Mouse (Mus musculus) C2C12 (cell line): ENCODE measurements at regions not wholly inside any gene's neighbourhood (a gene's known extent, or its start where the extent isn't known, plus 50 kb on each side); places are given as distances from the start of the nearest gene placed in this dataset.
A peak's percentile ranks its signal among the peaks of the same experiment; 100 is the strongest.

Experiments used
- H3K27me3 ChIP-seq: one replicate; pipeline ENCODE4 v1.6.1; 2011; ENCODE audit not compliant: control insufficient read depth, insufficient read depth, insufficient read length
- H3K36me3 ChIP-seq: one replicate; pipeline ENCODE4 v1.6.1; 2011; ENCODE audit not compliant: control insufficient read depth, insufficient read depth
- H3K4me3 ChIP-seq: one replicate; pipeline ENCODE4 v1.5.1; 2011; ENCODE audit warnings: mild to moderate bottlenecking, control low read depth; ENCODE audit not compliant: poor library complexity, insufficient read depth, severe bottlenecking
- H3K79me2 ChIP-seq: one replicate; pipeline ENCODE4 v1.6.1; 2011; ENCODE audit not compliant: control insufficient read depth, insufficient read depth
- H3K79me3 ChIP-seq: one replicate; pipeline ENCODE4 v1.6.1; 2011; ENCODE audit warnings: low read depth, control low read depth
- H3ac ChIP-seq: one replicate; pipeline ENCODE3; 2011; ENCODE audit warnings: low read depth; ENCODE audit not compliant: control insufficient read depth, insufficient read length
- CEBPB ChIP-seq: IDR thresholded peaks from one replicate; pipeline ENCODE4 v1.6.1; 2011; ENCODE audit warnings: low read depth, mild to moderate bottlenecking, control low read depth, moderate library complexity
- CTCF ChIP-seq: IDR thresholded peaks from one replicate; pipeline ENCODE4 v1.5.1; 2011; ENCODE audit not compliant: control insufficient read depth, insufficient read depth, insufficient read length
- FOSL1 ChIP-seq: IDR thresholded peaks from one replicate; pipeline ENCODE4 v1.8.0; 2011; ENCODE audit warnings: mild to moderate bottlenecking, low read length; ENCODE audit not compliant: poor library complexity, insufficient read depth, severe bottlenecking
- MAX ChIP-seq: IDR thresholded peaks from one replicate; pipeline ENCODE4 v1.6.1; 2011; ENCODE audit warnings: mild to moderate bottlenecking, control low read depth
- MYOD1 ChIP-seq: IDR thresholded peaks from one replicate; pipeline ENCODE4 v1.6.1; 2011; ENCODE audit warnings: low read depth; ENCODE audit not compliant: control insufficient read depth, insufficient read length
- MYOG ChIP-seq: IDR thresholded peaks from one replicate; pipeline ENCODE4 v1.6.1; 2011; ENCODE audit not compliant: control insufficient read depth, insufficient read length; ENCODE audit errors: extremely low read depth
- USF1 ChIP-seq: IDR thresholded peaks from one replicate; pipeline ENCODE4 v1.6.1; 2011; ENCODE audit warnings: low read depth, mild to moderate bottlenecking, control low read depth, moderate library complexity

- TF ChIP-seq MYOD1 (no peak), FOSL1 (peak; percentile 61), MAX (no peak)
- no peaks in the 10 kb centered on the region for H3K79me2 ChIP-seq
Measured at GRCm38 (mm10) chr12:9176198-9176597, 146.4 kb downstream of the Ttc32 start.

GRCm38 (mm10) chr12:9178626-9179025 is 148.8 kb downstream of the Ttc32 start:
- Histone ChIP-seq H3K79me2 (no peaks in the 10 kb centered on the region), H3K36me3 (no peaks in the 10 kb centered on the region), H3K79me3 (no peaks in the 10 kb centered on the region), H3K27me3 (no peaks in the 10 kb centered on the region), H3ac (no peak overlapping the region), H3K4me3 (no peak overlapping the region)
- TF ChIP-seq MYOG, result no peak
- no peak for TF ChIP-seq MYOD1
- no peak for TF ChIP-seq FOSL1
- TF ChIP-seq CTCF, result no peak
- no peak for TF ChIP-seq CEBPB
- TF ChIP-seq USF1, result no peak

More at GRCm38 (mm10) chr12:9176198-9176597, 146.4 kb downstream of the Ttc32 start:
- Histone ChIP-seq H3K4me3 (no peak overlapping the region), H3ac (no peak overlapping the region), H3K27me3 (no peaks in the 10 kb centered on the region), H3K36me3 (no peaks in the 10 kb centered on the region), H3K79me3 (no peaks in the 10 kb centered on the region)

- Histone ChIP-seq H3K4me3 (no peak overlapping the region), H3K79me2 (no peaks in the 10 kb centered on the region), H3K79me3 (no peaks in the 10 kb centered on the region), H3K36me3 (no peaks in the 10 kb centered on the region), H3ac (no peak overlapping the region), H3K27me3 (no peaks in the 10 kb centered on the region)
- TF ChIP-seq MAX, result no peak
- TF ChIP-seq USF1, result no peak
- no peak for TF ChIP-seq CTCF
- no peak for TF ChIP-seq MYOD1
- no peak for TF ChIP-seq FOSL1
- no peak for TF ChIP-seq MYOG
- TF ChIP-seq CEBPB, result no peak
Measured at GRCm38 (mm10) chr12:9180677-9181076, 150.9 kb downstream of the Ttc32 start.

- TF ChIP-seq CEBPB (no peak), MAX (no peak), CTCF (no peak), MYOD1 (no peak), FOSL1 (no peak), MYOG (no peak), USF1 (no peak)
- Histone ChIP-seq H3K79me3 (no peaks in the 10 kb centered on the region), H3K27me3 (no peaks in the 10 kb centered on the region), H3K4me3 (no peak overlapping the region), H3K79me2 (no peaks in the 10 kb centered on the region), H3ac (no peak overlapping the region), H3K36me3 (no peaks in the 10 kb centered on the region)
Measured at GRCm38 (mm10) chr12:9191721-9192120, 161.9 kb downstream of the Ttc32 start.

GRCm38 (mm10) chr12:9199321-9199720 is 169.5 kb downstream of the Ttc32 start:
- Histone ChIP-seq H3K36me3 (no peaks in the 10 kb centered on the region), H3K4me3 (no peak overlapping the region), H3K79me3 (no peaks in the 10 kb centered on the region), H3K27me3 (no peaks in the 10 kb centered on the region), H3ac (no peak overlapping the region), H3K79me2 (no peaks in the 10 kb centered on the region)
- no peak for TF ChIP-seq USF1
- TF ChIP-seq MYOG, result no peak
- no peak for TF ChIP-seq CEBPB
- TF ChIP-seq MAX, result no peak
- no peak for TF ChIP-seq MYOD1
- TF ChIP-seq FOSL1, result no peak
- TF ChIP-seq CTCF, result no peak

- no peak for TF ChIP-seq MYOD1
- TF ChIP-seq MYOG, result no peak
- TF ChIP-seq FOSL1, result no peak
- TF ChIP-seq CEBPB, result no peak
- no peak for TF ChIP-seq MAX
- TF ChIP-seq CTCF, result no peak
- TF ChIP-seq USF1, result no peak
- H3K79me2 ChIP-seq, result no peaks in the 10 kb centered on the region
- H3K36me3 ChIP-seq, result no peaks in the 10 kb centered on the region
- no peaks in the 10 kb centered on the region for H3K27me3 ChIP-seq
- H3ac ChIP-seq, result no peak overlapping the region
- H3K79me3 ChIP-seq, result no peaks in the 10 kb centered on the region
- no peak overlapping the region for H3K4me3 ChIP-seq
Measured at GRCm38 (mm10) chr12:9212211-9212610, 182.4 kb downstream of the Ttc32 start.
